ENCODE assay signal across 8 mouse cellular contexts in genomic region chr5:24101446-24102140, GRCm38 (mm10). TPM values are rescaled to one million over a fixed set of nuclear protein-coding genes. Genes with fewer than 3 reads are reported as not detected.
DNase-seq lines count a peak whose midpoint lies in the region; ATAC-seq and TF ChIP-seq lines count a peak whose summit lies in the region.

No protein-coding gene starts in this region.

- ATAC-seq in heart, embryonic 12.5 days (ENCODE audit: insufficient number of reproducible peaks, low FRiP score): no peak
- ATAC-seq in embryonic facial prominence, embryonic 12.5 days (ENCODE audit: insufficient number of reproducible peaks, insufficient read depth, low FRiP score, low TSS enrichment): no peak
- ATAC-seq in intestine, embryonic 14.5 days (replicated peaks; ENCODE audit: low FRiP score, low TSS enrichment, low read depth): no peak
- ATAC-seq in neural tube, embryonic 15.5 days (ENCODE audit: low FRiP score): peak; percentile 46; the same call in 1 of the 2 replicates
- ATAC-seq in megakaryocyte progenitor cell, adult 5-6 weeks (replicated peaks; ENCODE audit: poor library complexity): no peak

- 0 out of 2 replicates have a peak, but pooled peaks cover 6% of the 10 kb centered on the region for H3K4me1 ChIP-seq in heart, embryonic 12.5 days (replicated peaks)
- peaks cover 61% of the 10 kb centered on the region for H3K4me1 ChIP-seq in E14TG2a.4 (replicated peaks; ENCODE audit: low read depth, low read length)
- no peaks in the 10 kb centered on the region for H3K4me1 ChIP-seq in embryonic facial prominence, embryonic 12.5 days
- peaks cover 3% of the 10 kb centered on the region; the same call in 1 of the 2 replicates for H3K4me1 ChIP-seq in intestine, embryonic 14.5 days (replicated peaks; ENCODE audit: control insufficient read depth, insufficient read depth, low read length)
- peaks cover 34% of the 10 kb centered on the region for H3K4me1 ChIP-seq in neural tube, embryonic 15.5 days

- peak overlapping the region; percentile 89 for H3K9ac ChIP-seq in heart, embryonic 12.5 days
- peak overlapping the region; percentile 88 for H3K9ac ChIP-seq in embryonic facial prominence, embryonic 12.5 days
- H3K9ac ChIP-seq in intestine, embryonic 14.5 days (ENCODE audit: low read length): peak overlapping the region; percentile 85
- H3K9ac ChIP-seq in neural tube, embryonic 15.5 days (replicated peaks): peak overlapping the region; percentile 72

- TF ChIP-seq CTCF in E14TG2a.4 (conservative IDR thresholded peaks at IDR 0.05; ENCODE audit: low read length): no peak

- H3K9me3 ChIP-seq in heart, embryonic 12.5 days (replicated peaks): no peaks in the 10 kb centered on the region
- H3K9me3 ChIP-seq in E14TG2a.4 (ENCODE audit: low read length): no peaks in the 10 kb centered on the region
- H3K9me3 ChIP-seq in embryonic facial prominence, embryonic 12.5 days: no peaks in the 10 kb centered on the region
- H3K9me3 ChIP-seq in intestine, embryonic 14.5 days (ENCODE audit: control insufficient read depth, low read length): no peaks in the 10 kb centered on the region
- no peaks in the 10 kb centered on the region for H3K9me3 ChIP-seq in neural tube, embryonic 15.5 days (replicated peaks)

- H3K4me2 ChIP-seq in heart, embryonic 12.5 days: peak overlapping the region; percentile 69
- peak overlapping the region; percentile 61 for H3K4me2 ChIP-seq in embryonic facial prominence, embryonic 12.5 days (replicated peaks)
- H3K4me2 ChIP-seq in intestine, embryonic 14.5 days (ENCODE audit: low read length): peak overlapping the region; percentile 68
- peak overlapping the region; percentile 73 for H3K4me2 ChIP-seq in neural tube, embryonic 15.5 days

- no peaks in the 10 kb centered on the region; the same call in 1 of the 2 replicates for H3K36me3 ChIP-seq in heart, embryonic 12.5 days
- no peaks in the 10 kb centered on the region for H3K36me3 ChIP-seq in E14TG2a.4 (ENCODE audit: insufficient read depth, low read length)
- no peaks in the 10 kb centered on the region for H3K36me3 ChIP-seq in embryonic facial prominence, embryonic 12.5 days
- no peaks in the 10 kb centered on the region for H3K36me3 ChIP-seq in intestine, embryonic 14.5 days (ENCODE audit: control insufficient read depth, insufficient read depth, low read length)
- no peaks in the 10 kb centered on the region for H3K36me3 ChIP-seq in neural tube, embryonic 15.5 days

- H3K27ac ChIP-seq in heart, embryonic 12.5 days (ENCODE audit: poor library complexity, severe bottlenecking): 0 out of 2 replicates have a peak overlapping the region, but pooled peaks have one; percentile 87
- H3K27ac ChIP-seq in embryonic facial prominence, embryonic 12.5 days: peak overlapping the region; percentile 89; the same call in 1 of the 2 replicates
- H3K27ac ChIP-seq in intestine, embryonic 14.5 days (ENCODE audit: low read depth): peak overlapping the region; percentile 91
- H3K27ac ChIP-seq in neural tube, embryonic 15.5 days (replicated peaks): peak overlapping the region; percentile 95

- no peaks in the 10 kb centered on the region for H3K27me3 ChIP-seq in heart, embryonic 12.5 days (replicated peaks)
- H3K27me3 ChIP-seq in E14TG2a.4 (ENCODE audit: insufficient read depth, low read length): no peaks in the 10 kb centered on the region
- no peaks in the 10 kb centered on the region for H3K27me3 ChIP-seq in embryonic facial prominence, embryonic 12.5 days
- no peaks in the 10 kb centered on the region for H3K27me3 ChIP-seq in intestine, embryonic 14.5 days (replicated peaks; ENCODE audit: control insufficient read depth, insufficient read depth, low read length)
- H3K27me3 ChIP-seq in neural tube, embryonic 15.5 days (replicated peaks): no peaks in the 10 kb centered on the region

- peak overlapping the region; percentile 79 for H3K4me3 ChIP-seq in heart, embryonic 12.5 days
- peak overlapping the region; percentile 85 for H3K4me3 ChIP-seq in E14TG2a.4 (replicated peaks; ENCODE audit: low read length)
- H3K4me3 ChIP-seq in embryonic facial prominence, embryonic 12.5 days: peak overlapping the region; percentile 84
- H3K4me3 ChIP-seq in intestine, embryonic 14.5 days (ENCODE audit: low read depth, low read length): peak overlapping the region; percentile 78
- H3K4me3 ChIP-seq in neural tube, embryonic 15.5 days (replicated peaks): peak overlapping the region; percentile 51

- 11% methylated on average over 8 of the region's 8 CpGs for WGBS in heart, embryonic 12.5 days
- WGBS in embryonic facial prominence, embryonic 12.5 days: 7% methylated on average over 8 of the region's 8 CpGs
- 5% methylated on average over 8 of the region's 8 CpGs for WGBS in intestine, embryonic 14.5 days
- WGBS in neural tube, embryonic 15.5 days: 3% methylated on average over 8 of the region's 8 CpGs

- no peak for DNase-seq in heart, adult 8-10 months (ENCODE audit: low spot score)
- DNase-seq in intestine, embryonic 14.5 days (ENCODE audit: low spot score): no peak
- DNase-seq in thymus, postnatal 4 days: no peak

RNA-seq across cellular contexts. Expression of gene Klhl7, which starts 1.2 kb away (rescaled TPM):
- polyA plus RNA-seq in heart, embryonic 12.5 days (2016; fragmentation: Nextera tagmentation; extraction: Ambion mirVana): 48.4 and 51.1 TPM in 2 replicates
- total RNA-seq in heart, adult 8-10 months (2022): 10 to 100 TPM; 44.2 to 57.4 (median 49.0) TPM
- polyA plus RNA-seq in embryonic facial prominence, embryonic 12.5 days (2016; fragmentation: Nextera tagmentation; extraction: Ambion mirVana): 72.4 and 73.2 TPM in 2 replicates
- 46.6 and 50.4 TPM in 2 replicates for polyA plus RNA-seq in intestine, embryonic 14.5 days (2014; fragmentation: Nextera tagmentation; extraction: Ambion mirVana)
- 109 and 122 TPM in 2 replicates for polyA plus RNA-seq in neural tube, embryonic 15.5 days (2015; fragmentation: Nextera tagmentation; extraction: Ambion mirVana)
- 22.2 and 23.3 TPM in 2 replicates for total RNA-seq in megakaryocyte progenitor cell, adult 5-6 weeks (2015)
- 17.0 and 18.4 TPM in 2 replicates for total RNA-seq in megakaryocyte progenitor cell, adult 5-6 weeks (2017)
